Mouse (Mus musculus): ENCODE measurements around the gene Dmgdh. TPM values are rescaled to one million over a fixed set of nuclear protein-coding genes. Genes with fewer than 3 reads are reported as not detected.

The Dmgdh gene
- polyA plus RNA-seq, 1 experiment: not detected

GRCm38 (mm10) chr13:93653382-93653781 lies 20.9 kb upstream of the Dmgdh start:
- TF ChIP-seq GATA1 (IDR thresholded peaks at IDR 0.05; ENCODE audit: low read length) (no peak), TAL1 (IDR thresholded peaks at IDR 0.05; ENCODE audit: low read length) (no peak)

GRCm38 (mm10) chr13:93657941-93658340 lies 16.3 kb upstream of the Dmgdh start:
- Histone ChIP-seq H3K36me3 (ENCODE audit: control insufficient read depth) (no peaks in the 10 kb centered on the region; the same call in 1 of the 2 replicates), H3K4me3 (replicated peaks) (no peak overlapping the region), H3K9me3 (ENCODE audit: control insufficient read depth, low read length) (no peaks in the 10 kb centered on the region; the same call in 1 of the 2 replicates), H3K4me1 (ENCODE audit: control insufficient read depth) (no peaks in the 10 kb centered on the region), H3K27me3 (ENCODE audit: control insufficient read depth) (no peaks in the 10 kb centered on the region)
- TF ChIP-seq GATA1 (IDR thresholded peaks at IDR 0.05; ENCODE audit: low read length) (no peak), TAL1 (IDR thresholded peaks at IDR 0.05; ENCODE audit: low read length) (no peak)

More at GRCm38 (mm10) chr13:93653382-93653781, 20.9 kb upstream of the Dmgdh start:
- H3K4me3 ChIP-seq (replicated peaks): no peak overlapping the region
- no peaks in the 10 kb centered on the region for H3K4me1 ChIP-seq (ENCODE audit: control insufficient read depth)
- no peaks in the 10 kb centered on the region; the same call in 1 of the 2 replicates for H3K9me3 ChIP-seq (ENCODE audit: control insufficient read depth, low read length)
- no peaks in the 10 kb centered on the region for H3K27me3 ChIP-seq (ENCODE audit: control insufficient read depth)
- no peaks in the 10 kb centered on the region; the same call in 1 of the 2 replicates for H3K36me3 ChIP-seq (ENCODE audit: control insufficient read depth)

GRCm38 (mm10) chr13:93667586-93667985 lies 6.6 kb upstream of the Dmgdh start:
- Histone ChIP-seq H3K27me3 (ENCODE audit: control insufficient read depth) (no peaks in the 10 kb centered on the region), H3K4me1 (ENCODE audit: control insufficient read depth) (no peaks in the 10 kb centered on the region), H3K4me3 (replicated peaks) (no peak overlapping the region), H3K9me3 (ENCODE audit: control insufficient read depth, low read length) (no peaks in the 10 kb centered on the region), H3K36me3 (ENCODE audit: control insufficient read depth) (no peaks in the 10 kb centered on the region; the same call in 1 of the 2 replicates)
- TF ChIP-seq TAL1 (IDR thresholded peaks at IDR 0.05; ENCODE audit: low read length) (no peak), GATA1 (IDR thresholded peaks at IDR 0.05; ENCODE audit: low read length) (no peak)

- TF ChIP-seq GATA1 (IDR thresholded peaks at IDR 0.05; ENCODE audit: low read length) (no peak), TAL1 (IDR thresholded peaks at IDR 0.05; ENCODE audit: low read length) (no peak)
- H3K27me3 ChIP-seq (ENCODE audit: control insufficient read depth): peaks cover 10% of the 10 kb centered on the region
- no peak overlapping the region for H3K4me3 ChIP-seq (replicated peaks)
- no peaks in the 10 kb centered on the region for H3K9me3 ChIP-seq (ENCODE audit: control insufficient read depth, low read length)
- H3K36me3 ChIP-seq (ENCODE audit: control insufficient read depth): no peaks in the 10 kb centered on the region; the same call in 1 of the 2 replicates
- H3K4me1 ChIP-seq (ENCODE audit: control insufficient read depth): no peaks in the 10 kb centered on the region
Observed at GRCm38 (mm10) chr13:93672371-93672770, 1.9 kb upstream of the Dmgdh start.

- H3K4me3 ChIP-seq (replicated peaks): peak overlapping the region; percentile 50
- no peak for TF ChIP-seq GATA1 (IDR thresholded peaks at IDR 0.05; ENCODE audit: low read length)
- TF ChIP-seq TAL1 (IDR thresholded peaks at IDR 0.05; ENCODE audit: low read length): no peak
Observed at GRCm38 (mm10) chr13:93673296-93673695, 937 bp upstream of the Dmgdh start.

GRCm38 (mm10) chr13:93676864-93677263 lies 2.6 kb downstream of the Dmgdh start:
- H3K9me3 ChIP-seq (ENCODE audit: control insufficient read depth, low read length): no peaks in the 10 kb centered on the region
- no peak overlapping the region for H3K4me3 ChIP-seq (replicated peaks)
- H3K27me3 ChIP-seq (ENCODE audit: control insufficient read depth): peaks cover 10% of the 10 kb centered on the region
- H3K36me3 ChIP-seq (ENCODE audit: control insufficient read depth): no peaks in the 10 kb centered on the region; the same call in 1 of the 2 replicates
- H3K4me1 ChIP-seq (ENCODE audit: control insufficient read depth): no peaks in the 10 kb centered on the region
- TF ChIP-seq TAL1 (IDR thresholded peaks at IDR 0.05; ENCODE audit: low read length) (no peak), GATA1 (IDR thresholded peaks at IDR 0.05; ENCODE audit: low read length) (no peak)

More at GRCm38 (mm10) chr13:93673296-93673695, 937 bp upstream of the Dmgdh start:
- no peaks in the 10 kb centered on the region for H3K9me3 ChIP-seq (ENCODE audit: control insufficient read depth, low read length)
- H3K36me3 ChIP-seq (ENCODE audit: control insufficient read depth): no peaks in the 10 kb centered on the region; the same call in 1 of the 2 replicates
- H3K4me1 ChIP-seq (ENCODE audit: control insufficient read depth): no peaks in the 10 kb centered on the region
- peaks cover 10% of the 10 kb centered on the region for H3K27me3 ChIP-seq (ENCODE audit: control insufficient read depth)

- Histone ChIP-seq H3K4me3 (replicated peaks) (no peak overlapping the region), H3K27me3 (ENCODE audit: control insufficient read depth) (no peaks in the 10 kb centered on the region), H3K9me3 (ENCODE audit: control insufficient read depth, low read length) (no peaks in the 10 kb centered on the region), H3K36me3 (ENCODE audit: control insufficient read depth) (no peaks in the 10 kb centered on the region), H3K4me1 (ENCODE audit: control insufficient read depth) (no peaks in the 10 kb centered on the region)
- no peak for TF ChIP-seq GATA1 (IDR thresholded peaks at IDR 0.05; ENCODE audit: low read length)
- no peak for TF ChIP-seq TAL1 (IDR thresholded peaks at IDR 0.05; ENCODE audit: low read length)
Observed at GRCm38 (mm10) chr13:93683336-93683735, 9.1 kb downstream of the Dmgdh start.

- no peaks in the 10 kb centered on the region for H3K36me3 ChIP-seq (ENCODE audit: control insufficient read depth)
- H3K27me3 ChIP-seq (ENCODE audit: control insufficient read depth): no peaks in the 10 kb centered on the region
- H3K4me3 ChIP-seq (replicated peaks): no peak overlapping the region
- H3K4me1 ChIP-seq (ENCODE audit: control insufficient read depth): no peaks in the 10 kb centered on the region
- no peaks in the 10 kb centered on the region for H3K9me3 ChIP-seq (ENCODE audit: control insufficient read depth, low read length)
- TF ChIP-seq GATA1 (IDR thresholded peaks at IDR 0.05; ENCODE audit: low read length) (no peak), TAL1 (IDR thresholded peaks at IDR 0.05; ENCODE audit: low read length) (no peak)
Observed at GRCm38 (mm10) chr13:93685226-93685625, 11.0 kb downstream of the Dmgdh start.

GRCm38 (mm10) chr13:93687321-93687720 lies 13.1 kb downstream of the Dmgdh start:
- Histone ChIP-seq H3K9me3 (ENCODE audit: control insufficient read depth, low read length) (no peaks in the 10 kb centered on the region), H3K4me3 (replicated peaks) (no peak overlapping the region), H3K4me1 (ENCODE audit: control insufficient read depth) (no peaks in the 10 kb centered on the region), H3K27me3 (ENCODE audit: control insufficient read depth) (no peaks in the 10 kb centered on the region), H3K36me3 (ENCODE audit: control insufficient read depth) (no peaks in the 10 kb centered on the region)
- TF ChIP-seq TAL1 (IDR thresholded peaks at IDR 0.05; ENCODE audit: low read length) (no peak), GATA1 (IDR thresholded peaks at IDR 0.05; ENCODE audit: low read length) (no peak)

GRCm38 (mm10) chr13:93689566-93689965 lies 15.3 kb downstream of the Dmgdh start:
- H3K4me1 ChIP-seq (ENCODE audit: control insufficient read depth): no peaks in the 10 kb centered on the region
- TF ChIP-seq GATA1 (IDR thresholded peaks at IDR 0.05; ENCODE audit: low read length): no peak
- TF ChIP-seq TAL1 (IDR thresholded peaks at IDR 0.05; ENCODE audit: low read length): no peak
- H3K36me3 ChIP-seq (ENCODE audit: control insufficient read depth): no peaks in the 10 kb centered on the region
- no peaks in the 10 kb centered on the region for H3K9me3 ChIP-seq (ENCODE audit: control insufficient read depth, low read length)
- H3K27me3 ChIP-seq (ENCODE audit: control insufficient read depth): no peaks in the 10 kb centered on the region
- no peak overlapping the region for H3K4me3 ChIP-seq (replicated peaks)
